Mouse (Mus musculus) kidney, postnatal 14 days (tissue): Measurements from ENCODE around the gene Sh2b3.
A peak's percentile ranks its signal among the peaks of the same experiment; 100 is the strongest.

Experiments
- DNase-seq: peaks from one replicate; pipeline ENCODE4 v3.0.0; 2022; ENCODE audit warnings: mixed read lengths

Gene Sh2b3

GRCm38 (mm10) chr5:121843138-121843905 is 5.9 kb upstream of the Sh2b3 start:
- DNase-seq, result no peak

DNA sequence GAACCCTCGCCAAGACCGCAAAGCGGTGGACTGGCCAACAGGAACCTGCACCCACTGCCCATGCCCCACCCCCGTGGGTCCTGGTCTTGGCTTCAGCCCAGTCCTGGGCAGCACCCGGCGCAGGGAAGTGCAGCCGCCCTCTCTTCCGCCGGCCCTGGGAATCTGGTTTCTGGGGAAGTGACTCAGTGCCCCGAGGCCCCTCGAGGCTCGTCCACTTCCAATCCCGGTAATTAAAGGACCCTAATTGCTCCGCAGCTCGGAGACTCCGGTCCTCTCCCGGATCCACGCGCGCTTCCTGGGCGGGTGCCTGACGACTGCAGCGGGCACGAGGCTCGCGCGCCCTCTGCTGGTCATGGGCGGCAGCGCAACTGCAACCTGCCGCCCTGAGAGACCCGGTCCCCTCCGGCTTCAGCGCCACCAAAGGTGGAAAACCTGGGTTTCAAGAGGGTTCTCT is 5.2 kb upstream of the Sh2b3 start:
- DNase-seq, result peak; percentile 91

DNA sequence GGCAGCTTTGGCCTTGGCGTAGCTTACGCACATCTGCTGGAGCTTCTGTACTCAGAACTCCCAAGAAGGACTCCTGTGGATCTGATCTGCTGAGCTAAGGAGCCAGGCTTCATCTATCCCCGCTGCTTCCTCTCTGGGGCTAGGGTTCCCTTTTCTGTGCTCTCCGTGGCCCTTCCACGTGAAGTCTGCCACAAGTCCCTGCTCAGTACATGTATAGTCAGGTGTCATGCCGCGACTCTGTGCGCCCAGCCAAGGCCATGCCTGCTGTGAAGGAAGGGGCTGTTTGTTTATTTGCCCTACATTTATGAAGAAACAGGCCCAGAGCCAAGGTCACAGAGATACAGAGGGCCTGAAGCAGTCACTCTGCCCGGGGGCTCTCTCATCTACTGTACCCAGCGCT is 4.5 kb upstream of the Sh2b3 start:
- DNase-seq, result no peak

DNA sequence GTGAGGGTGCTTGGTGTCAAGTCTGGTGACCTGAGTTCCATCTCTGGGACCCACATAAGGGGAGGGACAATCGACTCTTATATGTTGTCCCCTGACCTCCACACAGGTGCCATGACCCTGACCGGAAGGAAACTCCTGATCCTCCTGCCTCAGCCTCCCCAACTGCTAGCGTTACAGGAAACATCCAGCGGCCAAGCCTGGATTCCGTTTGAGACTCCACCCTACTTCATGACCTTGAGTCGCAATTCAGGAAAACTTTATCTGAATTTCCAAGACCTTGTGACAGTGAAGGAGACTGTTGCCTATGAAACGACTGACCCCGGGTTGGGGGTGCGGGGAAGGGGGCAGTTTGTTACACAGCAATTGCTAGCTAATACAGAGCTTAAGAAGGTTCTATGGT is 4.1 kb upstream of the Sh2b3 start:
- no peak for DNase-seq

GRCm38 (mm10) chr5:121839128-121839473 is 1.7 kb upstream of the Sh2b3 start:
- no peak for DNase-seq

DNA sequence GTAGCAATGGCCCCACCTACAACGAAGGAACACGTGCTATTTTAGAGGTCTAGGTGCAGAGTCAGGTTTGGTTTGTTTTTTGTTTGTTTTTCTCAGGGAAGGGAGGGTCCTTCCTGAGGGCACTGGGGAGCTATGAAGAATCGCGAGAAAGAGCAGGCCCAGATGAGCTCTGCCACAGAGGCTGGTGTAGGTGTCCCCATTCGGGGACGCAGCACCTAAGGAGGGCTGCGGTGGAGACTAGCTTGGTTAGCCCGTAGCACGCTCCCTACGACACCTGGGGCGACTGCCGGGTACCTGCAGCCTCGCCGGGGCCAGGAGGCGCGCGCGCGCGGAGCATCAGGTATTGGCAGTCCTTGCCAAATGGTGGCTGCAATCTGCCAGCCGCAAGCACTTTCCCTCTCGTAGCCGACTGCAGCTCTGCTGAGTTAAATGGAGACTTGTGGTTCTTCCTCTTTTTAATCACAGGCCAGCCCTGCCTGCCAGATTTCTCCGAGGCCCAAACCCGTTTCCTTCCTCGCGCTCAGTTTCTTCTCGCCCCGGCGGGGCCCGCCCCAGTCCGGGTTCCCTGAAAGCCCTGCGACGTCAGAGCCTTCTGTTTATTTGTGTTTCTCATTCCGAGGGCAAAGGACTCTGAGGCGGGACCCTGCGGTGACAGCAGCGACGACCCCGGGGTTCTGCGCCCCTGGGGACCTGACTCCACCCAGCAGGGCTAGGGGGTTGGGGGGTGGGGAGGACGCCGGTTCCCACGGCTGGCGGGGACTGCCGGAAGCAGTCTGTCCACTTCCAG is 1.1 kb upstream of the Sh2b3 start:
- DNase-seq, result peak; percentile 82

DNA sequence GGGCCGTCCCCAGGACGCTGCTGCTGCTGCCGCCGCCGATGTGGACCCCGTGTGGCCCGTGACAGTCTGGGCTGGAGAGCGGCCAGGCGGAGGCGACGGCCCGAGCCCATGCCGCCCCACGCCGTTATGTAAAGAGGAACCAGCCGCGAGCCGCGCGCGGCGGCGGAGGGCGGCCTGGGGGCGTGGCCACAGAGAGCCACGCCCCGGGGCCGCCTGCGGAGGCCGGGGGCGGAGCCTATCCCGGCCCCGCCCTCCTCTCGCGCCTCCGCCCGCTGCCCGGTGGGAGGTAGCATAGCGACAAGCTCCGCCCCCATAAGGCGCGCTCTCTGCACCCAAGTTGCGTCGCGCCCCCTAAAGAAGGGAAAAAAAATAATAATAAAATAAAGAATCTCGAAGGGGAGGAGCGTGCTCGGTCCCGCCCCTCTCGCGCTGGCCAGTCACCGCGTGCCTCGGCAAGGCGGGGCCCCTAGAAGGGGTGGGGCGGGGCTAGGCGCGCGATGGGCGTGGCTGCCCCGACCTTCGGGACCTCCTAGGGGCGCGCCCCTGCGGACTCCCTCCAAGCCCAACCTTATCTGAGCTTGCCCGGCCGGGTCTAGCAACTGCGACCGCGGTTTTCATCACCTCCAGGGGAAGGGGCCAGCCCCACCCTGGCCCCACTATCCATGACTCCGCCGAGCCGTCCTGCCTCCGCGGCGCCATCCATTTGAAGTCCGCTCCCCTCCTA is 592 bp downstream of the Sh2b3 start:
- peak; percentile 96 for DNase-seq

- peak; percentile 58 for DNase-seq
Measured at GRCm38 (mm10) chr5:121835949-121836691, 1.3 kb downstream of the Sh2b3 start.

GRCm38 (mm10) chr5:121834991-121835747 is 2.3 kb downstream of the Sh2b3 start:
- DNase-seq, result no peak

DNA sequence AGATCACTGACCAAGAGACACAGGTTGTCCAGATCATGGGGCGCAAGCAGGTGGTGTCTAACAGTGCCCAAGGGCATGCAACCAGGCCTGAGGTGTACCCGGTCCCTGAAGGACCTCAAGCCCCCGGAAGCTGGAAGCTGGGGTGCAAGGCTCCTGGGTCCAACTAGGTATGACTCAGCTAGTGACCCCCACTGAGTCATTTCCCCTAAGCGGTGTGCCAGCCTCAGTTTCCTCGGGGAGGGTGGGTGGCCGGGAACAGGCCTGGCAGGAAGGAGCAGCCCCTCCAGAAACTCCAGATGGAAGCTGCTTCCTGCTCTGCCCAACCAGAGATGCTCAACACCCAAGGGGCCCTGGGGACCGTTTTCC is 3.2 kb downstream of the Sh2b3 start:
- no peak for DNase-seq

GRCm38 (mm10) chr5:121833572-121834240 is 3.7 kb downstream of the Sh2b3 start:
- peak; percentile 92 for DNase-seq

GRCm38 (mm10) chr5:121833159-121833558 is 4.3 kb downstream of the Sh2b3 start:
- DNase-seq, result no peak

DNA sequence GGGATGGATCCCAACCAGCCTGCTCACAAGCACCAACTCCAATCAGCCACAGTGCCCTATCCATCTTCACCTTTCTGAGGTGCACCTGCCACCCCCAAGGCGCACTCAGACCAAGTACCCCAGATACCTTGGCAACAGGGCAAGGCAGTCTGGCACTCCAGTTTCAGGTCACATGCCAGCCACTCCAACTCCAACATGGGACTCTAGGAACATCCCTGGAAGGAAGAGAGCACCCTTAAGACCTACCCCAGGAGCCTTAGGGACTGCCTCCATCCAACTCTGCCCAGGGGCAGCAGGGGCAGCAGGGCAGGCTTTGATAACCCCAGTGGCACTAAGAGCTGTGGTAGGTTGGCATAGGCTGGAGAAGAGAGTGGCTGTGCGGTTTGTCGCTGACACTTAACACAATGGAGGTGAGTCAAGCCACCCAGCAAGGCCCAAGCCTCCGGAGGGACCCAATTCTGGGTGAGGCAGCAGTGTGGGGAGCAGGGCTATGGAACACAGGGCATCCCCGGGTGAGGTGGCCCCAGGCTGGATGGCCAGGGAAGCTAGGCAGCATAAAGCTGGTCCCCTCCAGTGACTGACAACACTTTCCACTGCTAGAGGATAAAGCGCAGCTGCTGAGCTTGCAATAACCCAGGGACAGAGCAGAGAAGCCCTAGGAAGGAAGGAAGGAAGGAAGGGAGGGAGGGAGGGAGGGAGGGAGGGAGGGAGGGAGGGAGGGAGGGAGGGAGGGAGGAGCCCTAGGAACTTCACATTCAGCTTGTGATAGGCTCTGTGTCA is 4.9 kb downstream of the Sh2b3 start:
- no peak for DNase-seq

DNA sequence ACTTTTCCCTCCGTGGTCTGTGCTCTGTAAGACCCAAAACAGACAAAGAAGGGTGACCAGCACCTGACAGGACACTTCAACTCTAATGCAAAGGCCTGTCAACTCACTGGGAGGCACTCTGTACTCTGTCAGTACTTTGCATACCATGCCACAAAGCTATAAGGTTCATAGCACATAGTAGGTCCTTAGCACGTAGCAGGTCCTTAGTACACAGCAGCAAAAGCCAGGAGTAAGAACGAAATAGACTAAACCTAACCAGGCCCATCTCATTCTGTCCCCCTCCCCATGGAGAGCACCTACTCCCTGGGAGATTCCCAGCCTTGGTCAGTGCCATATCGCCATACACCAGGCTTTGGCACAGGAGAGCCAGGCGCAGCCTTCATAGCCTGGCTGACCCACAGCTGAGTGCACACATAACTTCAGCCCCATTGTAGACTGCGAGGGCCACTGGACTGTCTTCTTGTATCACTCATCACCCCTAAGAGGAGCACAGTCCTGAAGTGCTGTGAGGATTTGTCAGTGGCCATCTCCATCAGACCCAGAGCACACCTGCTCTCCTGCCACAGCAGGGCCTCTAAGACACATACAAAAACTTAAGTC is 6.3 kb downstream of the Sh2b3 start:
- DNase-seq, result no peak

GRCm38 (mm10) chr5:121828491-121829432 is 8.7 kb downstream of the Sh2b3 start:
- no peak for DNase-seq

DNA sequence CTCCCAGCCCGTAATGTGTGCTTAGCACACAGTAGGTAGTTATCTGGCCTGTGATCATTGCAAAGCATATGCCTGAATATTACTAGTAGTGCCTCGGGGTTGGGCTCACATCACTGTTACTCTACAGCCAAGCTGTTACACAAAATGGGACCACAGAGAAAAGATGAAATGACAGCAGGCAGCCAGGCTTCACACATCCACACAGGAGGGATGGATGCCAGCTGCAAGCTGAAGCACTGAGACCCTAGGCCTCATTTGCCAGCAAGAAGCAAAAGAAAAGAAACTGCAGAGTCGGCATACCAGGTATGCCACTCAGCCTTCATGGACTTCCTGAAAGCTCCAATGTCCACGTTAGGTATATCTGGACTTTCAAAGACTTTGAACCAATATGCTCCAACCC is 9.6 kb downstream of the Sh2b3 start:
- no peak for DNase-seq

GRCm38 (mm10) chr5:121825606-121826005 is 11.8 kb downstream of the Sh2b3 start:
- DNase-seq, result no peak

GRCm38 (mm10) chr5:121824121-121824520 is 13.3 kb downstream of the Sh2b3 start:
- peak; percentile 58 for DNase-seq

GRCm38 (mm10) chr5:121823668-121824067 is 13.8 kb downstream of the Sh2b3 start:
- no peak for DNase-seq
